Mouse (Mus musculus) G1E (cell line): ENCODE data around the gene Gnaq.

Source experiments
- CTCF ChIP-seq: IDR thresholded peaks from 2 replicates; pipeline ENCODE4 v1.5.1; 2012; ENCODE audit warnings: low read depth, low read length, inconsistent platforms, mixed read lengths
- GATA1 ChIP-seq: IDR thresholded peaks from 2 replicates; pipeline ENCODE4 v1.6.1; 2012; ENCODE audit warnings: borderline replicate concordance, low read length, inconsistent platforms, mixed read lengths
- POLR2AphosphoS5 ChIP-seq: IDR thresholded peaks from 2 replicates; pipeline ENCODE4 v1.6.1; 2012; ENCODE audit warnings: low read depth, low read length, inconsistent platforms; ENCODE audit not compliant: insufficient replicate concordance
- TAL1 ChIP-seq: conservative IDR thresholded peaks from 2 replicates; pipeline ENCODE4 v1.6.1; 2012; ENCODE audit warnings: low read depth, low read length, inconsistent platforms, mixed read lengths

DNA sequence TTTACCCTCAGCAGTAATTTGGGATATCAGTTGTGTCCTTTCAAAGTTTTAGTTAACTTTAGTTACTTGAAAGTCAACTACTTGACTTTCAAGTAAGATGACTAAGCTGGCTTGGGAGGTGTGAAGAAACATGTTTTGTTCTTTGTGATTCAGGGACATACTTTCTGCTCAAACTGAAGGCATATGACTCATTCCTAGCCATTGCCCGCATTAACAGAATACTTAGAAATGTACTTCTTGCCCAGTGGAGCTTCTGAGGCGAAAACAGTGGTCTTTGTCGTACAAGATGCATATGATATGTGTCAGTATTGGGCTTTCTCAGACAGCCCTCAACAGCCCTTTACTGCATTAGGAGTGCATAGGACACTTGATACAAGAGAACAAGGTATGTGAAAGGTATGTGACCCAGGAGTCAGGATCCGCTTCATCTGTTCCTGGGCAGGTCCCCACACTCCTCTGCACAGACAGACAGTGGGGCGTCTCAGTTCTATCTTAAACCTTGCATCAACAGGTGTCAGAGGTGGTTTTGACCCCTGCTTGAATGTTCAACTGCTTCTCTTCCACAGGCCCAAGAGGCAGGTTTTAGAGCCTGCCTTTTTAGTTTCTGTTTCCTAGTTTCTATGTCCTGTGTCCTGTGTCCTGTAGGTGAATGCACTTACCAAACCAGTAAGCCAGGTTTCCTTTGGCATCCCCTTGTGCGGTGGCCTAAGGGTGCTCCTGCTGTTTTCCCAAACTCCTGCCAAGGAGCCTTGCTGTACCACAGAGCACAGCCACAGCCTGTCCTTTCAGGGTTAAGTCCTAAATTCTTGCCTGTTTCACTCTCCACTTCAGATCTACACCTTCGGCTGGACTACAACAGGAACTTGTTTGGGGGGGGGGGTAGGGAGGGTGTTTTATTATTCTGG, 72.4 kb downstream of the Gnaq start:
- TF ChIP-seq POLR2AphosphoS5 = no peak
- TF ChIP-seq CTCF = no peak
- no peak for TF ChIP-seq GATA1
- TF ChIP-seq TAL1 = no peak
